Mouse (Mus musculus) bone marrow, adult 2 months (tissue): ENCODE measurements around the gene Kcna1. TPM values are rescaled to one million over a fixed set of nuclear protein-coding genes. Genes with fewer than 3 reads are reported as not detected.

Experiments
- H3K27ac ChIP-seq: fragments of 200-500 bp; 2 replicates; pipeline ENCODE4 v1.5.1; 2012; ENCODE audit warnings: low read depth, mild to moderate bottlenecking, control low read depth, inconsistent platforms, low read length; ENCODE audit not compliant: control insufficient read depth, poor library complexity, insufficient read depth
- H3K4me1 ChIP-seq: fragments of 200-500 bp; 2 replicates; pipeline ENCODE4 v1.6.1; 2011; ENCODE audit warnings: low read length; ENCODE audit not compliant: control insufficient read depth, insufficient read depth
- H3K4me3 ChIP-seq: fragments of 200-500 bp; replicated peaks from 2 replicates; pipeline ENCODE3; 2011; ENCODE audit warnings: mild to moderate bottlenecking, low read depth, low read length, control low read depth; ENCODE audit not compliant: control insufficient read depth
- CTCF ChIP-seq: fragments of 200-500 bp; IDR thresholded peaks from 2 replicates; pipeline ENCODE4 v1.5.1; 2011; ENCODE audit warnings: low read length, control low read depth; ENCODE audit not compliant: control insufficient read depth, insufficient read depth
- POLR2A ChIP-seq: fragments of 200-500 bp; IDR thresholded peaks from 2 replicates; pipeline ENCODE4 v1.6.1; 2011; ENCODE audit warnings: low read depth, mild to moderate bottlenecking, control low read depth, low read length, borderline replicate concordance; ENCODE audit not compliant: control insufficient read depth
- WGBS: fragments of 180-500 bp; shearing (Covaris S2); methylation state at CpG from one replicate; pipeline ENCODE4 v1.1.7; 2018; 5-methylcytosine and 5-hydroxymethylcytosine counted together
- polyA plus RNA-seq: library from polyadenylated mRNA; stranded (reverse); fragments of >200 nt; gene quantifications from 2 replicates; pipeline ENCODE4 v1.2.4, GENCODE M21; 2011; ENCODE audit warnings: low replicate concordance; ENCODE audit not compliant: missing spikeins, insufficient read depth, insufficient read length

Gene Kcna1
- polyA plus RNA-seq, 1 experiment: not detected

GRCm38 (mm10) chr6:126653561-126653960 lies 7.4 kb upstream of the Kcna1 start:
- TF ChIP-seq POLR2A: no peak
- TF ChIP-seq CTCF: no peak
- WGBS: 85% methylated on average over 7 of the region's 7 CpGs

GRCm38 (mm10) chr6:126645644-126646358 lies 383 bp downstream of the Kcna1 start:
- WGBS: 4% methylated on average over 27 of the region's 27 CpGs
- Histone ChIP-seq H3K27ac (no peak overlapping the region), H3K4me1 (no peaks in the 10 kb centered on the region), H3K4me3 (no peak overlapping the region)
- TF ChIP-seq CTCF (no peak), POLR2A (no peak)

More at GRCm38 (mm10) chr6:126653561-126653960, 7.4 kb upstream of the Kcna1 start:
- Histone ChIP-seq H3K4me3 (no peak overlapping the region), H3K4me1 (no peaks in the 10 kb centered on the region), H3K27ac (no peak overlapping the region)

- Histone ChIP-seq H3K4me1 (no peaks in the 10 kb centered on the region), H3K4me3 (no peak overlapping the region), H3K27ac (no peak overlapping the region)
- 7% methylated on average over 24 of the region's 24 CpGs for WGBS
- TF ChIP-seq CTCF (no peak), POLR2A (no peak)
Measured at GRCm38 (mm10) chr6:126645044-126645541, 1.1 kb downstream of the Kcna1 start.

GRCm38 (mm10) chr6:126644181-126645043 lies 1.8 kb downstream of the Kcna1 start:
- no peak overlapping the region for H3K4me3 ChIP-seq
- TF ChIP-seq CTCF: no peak
- 2% methylated on average over 66 of the region's 66 CpGs for WGBS
- no peak overlapping the region for H3K27ac ChIP-seq
- H3K4me1 ChIP-seq: no peaks in the 10 kb centered on the region

GRCm38 (mm10) chr6:126643341-126644055 lies 2.7 kb downstream of the Kcna1 start:
- WGBS: 2% methylated on average over 25 of the region's 25 CpGs
- TF ChIP-seq POLR2A: no peak
- no peak for TF ChIP-seq CTCF
- no peak overlapping the region for H3K4me3 ChIP-seq
- H3K4me1 ChIP-seq: no peaks in the 10 kb centered on the region; the same call in 1 of the 2 replicates
- no peak overlapping the region for H3K27ac ChIP-seq

GRCm38 (mm10) chr6:126642856-126643321 lies 3.3 kb downstream of the Kcna1 start:
- TF ChIP-seq CTCF (no peak), POLR2A (no peak)
- Histone ChIP-seq H3K27ac (no peak overlapping the region), H3K4me1 (no peaks in the 10 kb centered on the region; the same call in 1 of the 2 replicates), H3K4me3 (no peak overlapping the region)
- WGBS: 5% methylated on average over 36 of the region's 36 CpGs

GRCm38 (mm10) chr6:126628451-126628850 lies 17.7 kb downstream of the Kcna1 start:
- Histone ChIP-seq H3K4me1 (no peaks in the 10 kb centered on the region), H3K4me3 (no peak overlapping the region), H3K27ac (no peak overlapping the region)
- TF ChIP-seq CTCF (no peak), POLR2A (no peak)
- 80% methylated on average over 7 of the region's 7 CpGs for WGBS
